Mouse (Mus musculus) retina, postnatal 1 day (tissue): Measurements from ENCODE around the gene Tenm2.

Source experiments
- DNase-seq: peaks from one replicate; pipeline ENCODE4 v3.0.0-alpha.2; 2012

Tenm2 gene

GRCm38 (mm10) chr11:36690826-36691225, 544.9 kb downstream of the Tenm2 start:
- DNase-seq = no peak

- DNase-seq = no peak
These were observed 549.5 kb downstream of the Tenm2 start for GRCm38 (mm10) chr11:36686253-36686652.

GRCm38 (mm10) chr11:36679361-36679760, 556.4 kb downstream of the Tenm2 start:
- DNase-seq = no peak

- DNase-seq = no peak
These were observed 557.2 kb downstream of the Tenm2 start for GRCm38 (mm10) chr11:36678542-36678941.

GRCm38 (mm10) chr11:36678057-36678396, 557.7 kb downstream of the Tenm2 start:
- no peak for DNase-seq

- peak; percentile 94 for DNase-seq
These were observed 558.3 kb downstream of the Tenm2 start for GRCm38 (mm10) chr11:36677321-36678056.

GRCm38 (mm10) chr11:36676446-36677284, 559.1 kb downstream of the Tenm2 start:
- peak; percentile 35 for DNase-seq

GRCm38 (mm10) chr11:36674902-36675422, 560.8 kb downstream of the Tenm2 start:
- DNase-seq = no peak

GRCm38 (mm10) chr11:36674141-36674540, 561.6 kb downstream of the Tenm2 start:
- no peak for DNase-seq

GRCm38 (mm10) chr11:36671196-36671595, 564.6 kb downstream of the Tenm2 start:
- no peak for DNase-seq

GRCm38 (mm10) chr11:36664026-36664425, 571.7 kb downstream of the Tenm2 start:
- no peak for DNase-seq

- DNase-seq = no peak
These were observed 572.2 kb downstream of the Tenm2 start for GRCm38 (mm10) chr11:36663571-36663970.

- DNase-seq = no peak
These were observed 582.0 kb downstream of the Tenm2 start for GRCm38 (mm10) chr11:36653656-36654323.

- DNase-seq = peak; percentile 22
These were observed 588.6 kb downstream of the Tenm2 start for GRCm38 (mm10) chr11:36647179-36647578.

- DNase-seq = peak; percentile 20
These were observed 600.7 kb downstream of the Tenm2 start for GRCm38 (mm10) chr11:36635082-36635481.

- DNase-seq = no peak
These were observed 603.6 kb downstream of the Tenm2 start for GRCm38 (mm10) chr11:36632201-36632600.

GRCm38 (mm10) chr11:36613807-36614206, 622.0 kb downstream of the Tenm2 start:
- peak; percentile 66 for DNase-seq

- DNase-seq = no peak
These were observed 630.9 kb downstream of the Tenm2 start for GRCm38 (mm10) chr11:36604815-36605382.

GRCm38 (mm10) chr11:36604272-36604671, 631.5 kb downstream of the Tenm2 start:
- peak; percentile 83 for DNase-seq

- DNase-seq = no peak
These were observed 643.3 kb downstream of the Tenm2 start for GRCm38 (mm10) chr11:36592471-36592870.

- DNase-seq = peak; percentile 24
These were observed 669.6 kb downstream of the Tenm2 start for GRCm38 (mm10) chr11:36566146-36566545.

GRCm38 (mm10) chr11:36562851-36563250, 672.9 kb downstream of the Tenm2 start:
- DNase-seq = no peak
